Mouse (Mus musculus) liver, adult (tissue): ENCODE results near the gene Klhl12.

Experiments
- GATA4 ChIP-seq: IDR thresholded peaks from 2 replicates; pipeline ENCODE4 v1.6.1; 2014; ENCODE audit warnings: mild to moderate bottlenecking, low read length; ENCODE audit not compliant: insufficient replicate concordance

The Klhl12 gene

GRCm38 (mm10) chr1:134433473-134433872 is 21.9 kb upstream of the Klhl12 start:
- no peak for TF ChIP-seq GATA4

- TF ChIP-seq GATA4, result no peak
Measured at GRCm38 (mm10) chr1:134435414-134435813, 19.9 kb upstream of the Klhl12 start.

- TF ChIP-seq GATA4, result no peak
Measured at GRCm38 (mm10) chr1:134440437-134440836, 14.9 kb upstream of the Klhl12 start.

GRCm38 (mm10) chr1:134442394-134442793 is 12.9 kb upstream of the Klhl12 start:
- TF ChIP-seq GATA4, result no peak

- TF ChIP-seq GATA4, result no peak
Measured at GRCm38 (mm10) chr1:134445418-134445817, 9.9 kb upstream of the Klhl12 start.

- no peak for TF ChIP-seq GATA4
Measured at GRCm38 (mm10) chr1:134450201-134450600, 5.1 kb upstream of the Klhl12 start.

- TF ChIP-seq GATA4, result no peak
Measured at GRCm38 (mm10) chr1:134450986-134451385, 4.3 kb upstream of the Klhl12 start.

- no peak for TF ChIP-seq GATA4
Measured at GRCm38 (mm10) chr1:134456060-134456459, 729 bp downstream of the Klhl12 start.

GRCm38 (mm10) chr1:134458139-134458727 is 2.9 kb downstream of the Klhl12 start:
- TF ChIP-seq GATA4, result no peak

GRCm38 (mm10) chr1:134460294-134461284 is 5.3 kb downstream of the Klhl12 start:
- TF ChIP-seq GATA4, result no peak

- TF ChIP-seq GATA4, result no peak
Measured at GRCm38 (mm10) chr1:134484623-134485022, 29.3 kb downstream of the Klhl12 start.

- no peak for TF ChIP-seq GATA4
Measured at GRCm38 (mm10) chr1:134490903-134491801, 35.8 kb downstream of the Klhl12 start.

GRCm38 (mm10) chr1:134492276-134492675 is 36.9 kb downstream of the Klhl12 start:
- no peak for TF ChIP-seq GATA4

GRCm38 (mm10) chr1:134493496-134493895 is 38.2 kb downstream of the Klhl12 start:
- no peak for TF ChIP-seq GATA4

- TF ChIP-seq GATA4, result no peak
Measured at GRCm38 (mm10) chr1:134493956-134494355, 38.6 kb downstream of the Klhl12 start.
